20 mouse cellular contexts compared by ENCODE assay signal in the genomic region with DNA sequence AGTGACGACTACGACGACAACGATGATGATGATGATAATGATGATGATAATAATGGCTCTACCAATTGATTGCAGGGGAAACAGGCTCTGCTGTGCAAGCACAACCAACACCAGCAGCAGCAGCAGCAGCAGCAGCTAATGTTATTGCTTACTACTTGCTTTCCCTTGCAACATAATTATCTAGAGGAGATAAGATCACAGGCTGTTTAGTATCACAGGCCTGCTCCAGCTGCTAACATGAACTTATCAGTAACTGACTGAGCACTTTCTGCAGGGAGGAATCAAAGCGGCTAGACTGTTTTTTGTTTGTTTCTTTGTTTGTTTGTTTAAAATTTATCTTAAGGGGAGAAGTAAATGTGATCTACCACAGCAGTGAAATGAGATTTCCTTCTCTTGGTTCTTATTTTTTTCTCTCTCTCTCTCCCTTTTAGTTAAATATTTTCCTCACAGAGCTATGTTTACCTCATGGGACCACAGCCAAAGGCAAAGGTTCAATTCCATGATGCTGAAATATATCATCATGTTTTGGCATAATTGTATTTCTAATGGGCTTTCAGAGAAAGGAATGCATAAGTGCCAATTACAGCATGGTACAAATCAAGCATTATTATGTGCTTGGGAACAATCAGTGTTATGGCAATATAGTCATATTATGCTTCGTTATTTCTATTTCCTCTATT.
A peak's percentile ranks its signal among the peaks of the same experiment; 100 is the strongest.
DNase-seq lines count a peak whose midpoint lies in the region; ATAC-seq and TF ChIP-seq lines count a peak whose summit lies in the region.
"Had no signal": no experiment of that assay in that cellular context is flagged by ENCODE, and none has a peak within 500 bp of the region (broad histone marks: within the 10 kb centered on the region; RNA-seq: fewer than 3 reads in every experiment).

No protein-coding gene starts in this region.

- DNase-seq in liver, adult 2 months (ENCODE audit: extremely low read depth, low read depth, low spot score), result peak; percentile 70
- DNase-seq in retina, postnatal 1 day, result peak; percentile 0
- no peak for DNase-seq in retina, embryonic 14.5 days (ENCODE audit: low spot score)
- DNase-seq in embryonic facial prominence, embryonic 10.5 days (ENCODE audit: low spot score), result peak; percentile 9
- no peak for DNase-seq in adrenal gland, postnatal 4 days (ENCODE audit: low spot score in 2 of 2)
- no peak for DNase-seq in heart, embryonic 10.5 days (ENCODE audit: low spot score)
- DNase-seq: adrenal gland, postnatal 10 days; cerebellum, adult 2 months; cerebellum, postnatal 10 days; gastrocnemius, adult 2 months; gastrocnemius, postnatal 25 days; heart, adult 18-20 months; heart, postnatal 14 days had no signal

- H3K27me3 ChIP-seq in liver, adult 2 months (ENCODE audit: control insufficient read depth, insufficient read depth, low read length), result no peaks in the 10 kb centered on the region
- no peaks in the 10 kb centered on the region for H3K27me3 ChIP-seq in liver, embryonic 12.5 days (replicated peaks)
- H3K27me3 ChIP-seq in embryonic facial prominence, embryonic 10.5 days (replicated peaks; ENCODE audit: low read depth, poor library complexity, severe bottlenecking), result no peaks in the 10 kb centered on the region
- H3K27me3 ChIP-seq in neural tube, embryonic 15.5 days (replicated peaks), result no peaks in the 10 kb centered on the region
- H3K27me3 ChIP-seq in heart, embryonic 10.5 days (ENCODE audit: insufficient read depth, poor library complexity, severe bottlenecking), result no peaks in the 10 kb centered on the region
- H3K27me3 ChIP-seq: embryonic facial prominence, embryonic 12.5 days; forebrain, embryonic 13.5 days; heart, embryonic 15.5 days; hindbrain, embryonic 15.5 days had no signal

- no peak for TF ChIP-seq CTCF in liver, adult 2 months (IDR thresholded peaks at IDR 0.05; ENCODE audit: low read depth, low read length)

- H3K36me3 ChIP-seq in liver, adult 2 months (ENCODE audit: control insufficient read depth, insufficient read depth, low read length), result no peaks in the 10 kb centered on the region
- H3K36me3 ChIP-seq in liver, embryonic 12.5 days, result no peaks in the 10 kb centered on the region
- no peaks in the 10 kb centered on the region for H3K36me3 ChIP-seq in embryonic facial prominence, embryonic 10.5 days (replicated peaks)
- H3K36me3 ChIP-seq in neural tube, embryonic 15.5 days, result no peaks in the 10 kb centered on the region
- H3K36me3 ChIP-seq in heart, embryonic 10.5 days, result no peaks in the 10 kb centered on the region
- H3K36me3 ChIP-seq: embryonic facial prominence, embryonic 12.5 days; heart, embryonic 15.5 days; hindbrain, embryonic 15.5 days had no signal

- no peak for ATAC-seq in liver, embryonic 12.5 days
- ATAC-seq in neural tube, embryonic 15.5 days (ENCODE audit: low FRiP score), result peak; percentile 59; the same call in 1 of the 2 replicates
- ATAC-seq: forebrain, embryonic 13.5 days had no signal

- 47% methylated on average over 6 of the region's 6 CpGs for WGBS in liver, adult 2 months
- WGBS in liver, embryonic 12.5 days (ENCODE audit: insufficient replicate concordance), result 52% methylated on average over 6 of the region's 6 CpGs
- 70% methylated on average over 6 of the region's 6 CpGs for WGBS in embryonic facial prominence, embryonic 10.5 days
- WGBS in neural tube, embryonic 15.5 days, result 58% methylated on average over 6 of the region's 6 CpGs
- 40% methylated on average over 6 of the region's 6 CpGs for WGBS in heart, embryonic 10.5 days

- TF ChIP-seq POLR2A in liver, adult 2 months (IDR thresholded peaks at IDR 0.05; ENCODE audit: extremely low read depth, insufficient read depth, low read length), result no peak

- no peak overlapping the region for H3K4me2 ChIP-seq in liver, embryonic 12.5 days
- no peak overlapping the region for H3K4me2 ChIP-seq in neural tube, embryonic 15.5 days
- H3K4me2 ChIP-seq: embryonic facial prominence, embryonic 12.5 days; forebrain, embryonic 13.5 days; heart, embryonic 11.5 days; heart, embryonic 15.5 days; hindbrain, embryonic 15.5 days had no signal

- no peaks in the 10 kb centered on the region for H3K79me2 ChIP-seq in liver, adult 2 months (ENCODE audit: control insufficient read depth, insufficient read depth, low read length)

- H3K9ac ChIP-seq in liver, adult 2 months (ENCODE audit: low read depth, low read length), result no peak overlapping the region
- H3K9ac ChIP-seq in liver, embryonic 12.5 days, result no peak overlapping the region
- no peak overlapping the region for H3K9ac ChIP-seq in neural tube, embryonic 15.5 days (replicated peaks)
- H3K9ac ChIP-seq: embryonic facial prominence, embryonic 12.5 days; forebrain, embryonic 13.5 days; heart, embryonic 15.5 days; hindbrain, embryonic 15.5 days had no signal

- peaks cover 1% of the 10 kb centered on the region; the same call in 1 of the 2 replicates for H3K4me1 ChIP-seq in liver, adult 2 months (ENCODE audit: control insufficient read depth, insufficient read depth, low read length)
- no peaks in the 10 kb centered on the region for H3K4me1 ChIP-seq in liver, embryonic 12.5 days
- 0 out of 2 replicates have a peak, but pooled peaks cover 7% of the 10 kb centered on the region for H3K4me1 ChIP-seq in embryonic facial prominence, embryonic 10.5 days
- H3K4me1 ChIP-seq in neural tube, embryonic 15.5 days, result no peaks in the 10 kb centered on the region
- H3K4me1 ChIP-seq in heart, embryonic 10.5 days, result no peaks in the 10 kb centered on the region
- H3K4me1 ChIP-seq: forebrain, embryonic 13.5 days; heart, embryonic 15.5 days; hindbrain, embryonic 15.5 days had no signal

- no peak overlapping the region for H3K27ac ChIP-seq in liver, adult 2 months (replicated peaks; ENCODE audit: insufficient read depth, low read depth, low read length)
- H3K27ac ChIP-seq in liver, embryonic 12.5 days, result no peak overlapping the region
- H3K27ac ChIP-seq in embryonic facial prominence, embryonic 10.5 days (replicated peaks), result no peak overlapping the region
- no peak overlapping the region for H3K27ac ChIP-seq in neural tube, embryonic 15.5 days (replicated peaks)
- H3K27ac ChIP-seq in heart, embryonic 10.5 days, result no peak overlapping the region
- H3K27ac ChIP-seq: embryonic facial prominence, embryonic 12.5 days; forebrain, embryonic 13.5 days; gastrocnemius, adult 2 months; heart, embryonic 15.5 days; hindbrain, embryonic 15.5 days had no signal

- H3K9me3 ChIP-seq in liver, embryonic 12.5 days (replicated peaks), result no peaks in the 10 kb centered on the region
- no peaks in the 10 kb centered on the region for H3K9me3 ChIP-seq in embryonic facial prominence, embryonic 10.5 days
- no peaks in the 10 kb centered on the region for H3K9me3 ChIP-seq in neural tube, embryonic 15.5 days (replicated peaks)
- no peaks in the 10 kb centered on the region for H3K9me3 ChIP-seq in heart, embryonic 10.5 days
- H3K9me3 ChIP-seq: embryonic facial prominence, embryonic 12.5 days; forebrain, embryonic 13.5 days; heart, embryonic 15.5 days; hindbrain, embryonic 15.5 days had no signal

- H3K4me3 ChIP-seq in liver, adult 2 months (ENCODE audit: insufficient read depth, low read depth, low read length), result no peak overlapping the region
- no peak overlapping the region for H3K4me3 ChIP-seq in liver, embryonic 12.5 days
- no peak overlapping the region for H3K4me3 ChIP-seq in embryonic facial prominence, embryonic 10.5 days
- no peak overlapping the region for H3K4me3 ChIP-seq in neural tube, embryonic 15.5 days (replicated peaks)
- no peak overlapping the region for H3K4me3 ChIP-seq in heart, embryonic 10.5 days
- H3K4me3 ChIP-seq: embryonic facial prominence, embryonic 12.5 days; forebrain, embryonic 13.5 days; gastrocnemius, adult 2 months; heart, embryonic 15.5 days; hindbrain, embryonic 15.5 days had no signal

Comparison
In these comparisons a context has a peak if more than half of its experiments do, and no peak if none do; other contexts are left out.
1. DNase-seq: peak in liver, adult 2 months (single experiment), retina, postnatal 1 day (single experiment) and embryonic facial prominence, embryonic 10.5 days (single experiment); none in retina, embryonic 14.5 days (single experiment), adrenal gland, postnatal 4 days (0 of 2) and heart, embryonic 10.5 days (single experiment).